In genomic region chr4:43742637-43743036, GRCm38 (mm10) we compare ENCODE assay signal across 31 mouse cellular contexts. TPM values are rescaled to one million over a fixed set of nuclear protein-coding genes. Genes with fewer than 3 reads are reported as not detected.
DNase-seq lines count a peak whose midpoint lies in the region; TF ChIP-seq lines count a peak whose summit lies in the region.
"Had no signal": no experiment of that assay in that cellular context is flagged by ENCODE, and none has a peak within 500 bp of the region (broad histone marks: within the 10 kb centered on the region; RNA-seq: fewer than 3 reads in every experiment).

No protein-coding gene starts in this region.

- H3K4me2 ChIP-seq in CH12.LX (ENCODE audit: insufficient read depth, low read depth, poor library complexity, severe bottlenecking) = peak overlapping the region; percentile 22; the same call in 1 of the 2 replicates
- H3K4me2 ChIP-seq: forebrain, embryonic 13.5 days; heart, embryonic 13.5 days; hindbrain, embryonic 12.5 days; hindbrain, embryonic 15.5 days had no signal

- no peak overlapping the region for H3K27ac ChIP-seq in CH12.LX (ENCODE audit: insufficient read depth, low read depth)
- H3K27ac ChIP-seq in brown adipose tissue, adult 24 weeks (replicated peaks; ENCODE audit: low read depth, low read length) = peak overlapping the region; percentile 59; the same call in 1 of the 2 replicates
- H3K27ac ChIP-seq: forebrain, embryonic 13.5 days; heart, embryonic 13.5 days; hindbrain, embryonic 12.5 days; hindbrain, embryonic 15.5 days had no signal

- TF ChIP-seq RAD21 in CH12.LX (IDR thresholded peaks at IDR 0.05; ENCODE audit: low read depth, low read length) = no peak

- no peak for TF ChIP-seq POLR2A in CH12.LX (IDR thresholded peaks at IDR 0.05; ENCODE audit: low read depth, low read length)

- peak; percentile 78 for DNase-seq in heart, adult 11 months
- no peak for DNase-seq in heart, postnatal 25 days (ENCODE audit: low spot score)
- DNase-seq in CH12.LX (ENCODE audit: extremely low read depth) = no peak
- DNase-seq in kidney, postnatal 14 days = no peak
- DNase-seq: adrenal gland, adult 8-10 months; adrenal gland, postnatal 25 days; cerebellum, adult 18-20 months; cerebellum, adult 9-10 months; cerebellum, postnatal 14 days; gastrocnemius, postnatal 25 days; kidney, adult 2 months had no signal

- TF ChIP-seq CTCF in CH12.LX (conservative IDR thresholded peaks at IDR 0.05 in 1 of 2, IDR thresholded peaks at IDR 0.05 in 1 of 2; ENCODE audit: low read depth in 2 of 2, low read length in 2 of 2) (no peak), E14TG2a.4 (conservative IDR thresholded peaks at IDR 0.05; ENCODE audit: low read length) (no peak)

- no peak overlapping the region for H3K9ac ChIP-seq in CH12.LX (ENCODE audit: insufficient read depth, low read depth)
- H3K9ac ChIP-seq: forebrain, embryonic 13.5 days; hindbrain, embryonic 12.5 days; hindbrain, embryonic 15.5 days had no signal

- dilution Hi-C loops in CH12.LX (cut with MboI; ENCODE audit: extremely low pct_ligation_motif_present, extremely low pct_unique_long_range_greater_than_20kb, low sequenced_read_pairs) = no loop called here

- TF ChIP-seq EP300 in CH12.LX (IDR thresholded peaks at IDR 0.05; ENCODE audit: low read length) = no peak

- H3K4me3 ChIP-seq in CH12.LX (replicated peaks in 1 of 3; ENCODE audit: low read depth in 2 of 3, low read length in 2 of 3, poor library complexity in 1 of 3) (no peak overlapping the region), E14TG2a.4 (replicated peaks; ENCODE audit: low read length) (peak overlapping the region; percentile 23)
- no peak overlapping the region for H3K4me3 ChIP-seq in brown adipose tissue, adult 24 weeks (ENCODE audit: insufficient read depth, low read depth, low read length)
- H3K4me3 ChIP-seq: forebrain, embryonic 13.5 days; heart, embryonic 13.5 days; hindbrain, embryonic 12.5 days; hindbrain, embryonic 15.5 days had no signal

- H3K79me2 ChIP-seq in CH12.LX (replicated peaks; ENCODE audit: control insufficient read depth, extremely low read depth, insufficient read depth, poor library complexity, severe bottlenecking) = no peaks in the 10 kb centered on the region

- H3K4me1 ChIP-seq in CH12.LX (ENCODE audit: control insufficient read depth in 1 of 2, insufficient read depth in 2 of 2) = peaks cover 0 to 3% of the 10 kb centered on the region in 2 experiments; a peak in 1 of 4 replicates
- peaks cover 70% of the 10 kb centered on the region for H3K4me1 ChIP-seq in E14TG2a.4 (replicated peaks; ENCODE audit: low read depth, low read length)
- H3K4me1 ChIP-seq in brown adipose tissue, adult 24 weeks (ENCODE audit: control insufficient read depth, insufficient read depth, insufficient read length, low read length) = peaks cover 18% of the 10 kb centered on the region
- H3K4me1 ChIP-seq: forebrain, embryonic 13.5 days; hindbrain, embryonic 12.5 days; hindbrain, embryonic 15.5 days had no signal

- intact Hi-C loops in heart, postnatal 25 days (cut with DNase I) = loop anchor here (1.0 kb wide), 1 partner anchor 16 kb away; no protein-coding TSS in a partner anchor

- H3K27me3 ChIP-seq in CH12.LX (replicated peaks) (peaks cover 13% of the 10 kb centered on the region), E14TG2a.4 (ENCODE audit: insufficient read depth, low read length) (peaks cover 5% of the 10 kb centered on the region; the same call in 1 of the 2 replicates)
- H3K27me3 ChIP-seq: forebrain, embryonic 13.5 days; heart, embryonic 13.5 days; hindbrain, embryonic 12.5 days; hindbrain, embryonic 15.5 days had no signal

- H3K36me3 ChIP-seq in CH12.LX (replicated peaks in 1 of 2; ENCODE audit: control insufficient read depth in 1 of 2, insufficient read depth in 1 of 2, low read length in 1 of 2) (no peaks in the 10 kb centered on the region), E14TG2a.4 (ENCODE audit: insufficient read depth, low read length) (no peaks in the 10 kb centered on the region)
- H3K36me3 ChIP-seq: heart, embryonic 13.5 days; hindbrain, embryonic 12.5 days; hindbrain, embryonic 15.5 days had no signal

- in situ Hi-C loops in CH12.LX (cut with MboI; ENCODE audit: low pct_ligation_motif_present, low pct_unique_long_range_greater_than_20kb, low sequenced_read_pairs) = loop anchor here (25.0 kb wide), 1 partner anchor 245 kb away; the partner anchor contains the start of gene Ccin

- H3K9me3 ChIP-seq in CH12.LX (replicated peaks; ENCODE audit: low read length) (no peaks in the 10 kb centered on the region), E14TG2a.4 (ENCODE audit: low read length) (no peaks in the 10 kb centered on the region)
- H3K9me3 ChIP-seq: forebrain, embryonic 13.5 days; heart, embryonic 13.5 days; hindbrain, embryonic 12.5 days; hindbrain, embryonic 15.5 days had no signal

TF ChIP-seq in CH12.LX, 34 proteins besides CTCF, POLR2A, EP300 and RAD21:
- TF ChIP-seq JUN (IDR thresholded peaks at IDR 0.05; ENCODE audit: insufficient read depth, low read depth, low read length) = no peak
- no peak for TF ChIP-seq ZC3H11A (IDR thresholded peaks at IDR 0.05; ENCODE audit: low read depth, low read length)
- TF ChIP-seq MYC (IDR thresholded peaks at IDR 0.05; ENCODE audit: low read depth, low read length) = no peak
- no peak for TF ChIP-seq ZNF384 (IDR thresholded peaks at IDR 0.05; ENCODE audit: low read depth, low read length)
- TF ChIP-seq MEF2A (IDR thresholded peaks at IDR 0.05; ENCODE audit: borderline replicate concordance, low read depth, low read length) = no peak
- no peak for TF ChIP-seq CHD2 (IDR thresholded peaks at IDR 0.05; ENCODE audit: low read length)
- no peak for TF ChIP-seq SIN3A (IDR thresholded peaks at IDR 0.05; ENCODE audit: low read length)
- no peak for TF ChIP-seq NRF1 (IDR thresholded peaks at IDR 0.05; ENCODE audit: low read depth, low read length)
- TF ChIP-seq JUND (conservative IDR thresholded peaks at IDR 0.05; ENCODE audit: low read depth, low read length) = no peak
- no peak for TF ChIP-seq SMC3 (IDR thresholded peaks at IDR 0.05; ENCODE audit: low read depth, low read length)
- no peak for TF ChIP-seq ZMIZ1 (IDR thresholded peaks at IDR 0.05; ENCODE audit: low read depth, low read length)
- TF ChIP-seq NELFE (IDR thresholded peaks at IDR 0.05; ENCODE audit: low read depth, low read length) = no peak
- TF ChIP-seq GABPA (IDR thresholded peaks at IDR 0.05; ENCODE audit: insufficient replicate concordance, low read depth, low read length) = no peak
- TF ChIP-seq KAT2A (IDR thresholded peaks at IDR 0.05; ENCODE audit: insufficient replicate concordance, low read length) = no peak
- no peak for TF ChIP-seq MAX (IDR thresholded peaks at IDR 0.05; ENCODE audit: low read length)
- no peak for TF ChIP-seq BHLHE40 (IDR thresholded peaks at IDR 0.05; ENCODE audit: low read depth, low read length)
- TF ChIP-seq POLR2AphosphoS2 (IDR thresholded peaks at IDR 0.05; ENCODE audit: low read depth, low read length) = no peak
- no peak for TF ChIP-seq CHD1 (IDR thresholded peaks at IDR 0.05; ENCODE audit: low read depth, low read length)
- no peak for TF ChIP-seq HCFC1 (IDR thresholded peaks at IDR 0.05; ENCODE audit: low read depth, low read length)
TF ChIP-seq in CH12.LX: peak in this region for 0.

RNA-seq across cellular contexts. Expression of gene Spaar, which starts 12.8 kb away (rescaled TPM):
- total RNA-seq in heart, postnatal 25 days (2021) = 1 to 10 TPM; 4.8 to 4.9 TPM
- not detected in 2 replicates for total RNA-seq in CH12.LX (2012; rRNA removed)
- not detected in 2 replicates for total RNA-seq in CH12.LX (2014; rRNA removed)
- polyA plus RNA-seq in CH12.LX (2012; ENCODE audit: insufficient read length, low read depth) = not detected in 2 replicates
- 1.9 and 2.8 TPM in 2 replicates for polyA plus RNA-seq in brown adipose tissue, adult 24 weeks (2012; ENCODE audit: insufficient read depth, insufficient read length, missing spikeins)
- total RNA-seq: granulocyte monocyte progenitor cell, adult 5-6 weeks; hematopoietic stem cell, adult 5-6 weeks had no signal
- polyA plus RNA-seq: CD4-positive, CD25-positive, alpha-beta regulatory T cell, adult 4 months; forebrain, embryonic 13.5 days had no signal

RNA-seq across cellular contexts. Expression of gene Hrct1, which starts 15.6 kb away (rescaled TPM):
- total RNA-seq in heart, postnatal 25 days (2021) = 1 to 10 TPM; 3.3 to 3.4 TPM
- total RNA-seq in CH12.LX (2012; rRNA removed) (not detected in 2 replicates), CH12.LX (2014; rRNA removed) (not detected in 2 replicates)
- not detected in 2 replicates for polyA plus RNA-seq in CH12.LX (2012; ENCODE audit: insufficient read length, low read depth)
- polyA plus RNA-seq in brown adipose tissue, adult 24 weeks (2012; ENCODE audit: insufficient read depth, insufficient read length, missing spikeins) = 4.7 and 5.0 TPM in 2 replicates
- total RNA-seq: granulocyte monocyte progenitor cell, adult 5-6 weeks; hematopoietic stem cell, adult 5-6 weeks had no signal
- polyA plus RNA-seq: activated CD4-positive, CD25-positive, alpha-beta regulatory T cell, adult 4 months; CD4-positive, CD25-positive, alpha-beta regulatory T cell, adult 4 months had no signal

RNA-seq across cellular contexts. Expression of gene Olfr159, which starts 28.2 kb away (rescaled TPM):
- not detected for total RNA-seq in heart, postnatal 25 days (2021)
- total RNA-seq in CH12.LX (2012; rRNA removed) (not detected in 2 replicates), CH12.LX (2014; rRNA removed) (not detected in 2 replicates)
- not detected in 2 replicates for polyA plus RNA-seq in CH12.LX (2012; ENCODE audit: insufficient read length, low read depth)
- polyA plus RNA-seq in brown adipose tissue, adult 24 weeks (2012; ENCODE audit: insufficient read depth, insufficient read length, missing spikeins) = not detected in 2 replicates
- total RNA-seq: adrenal gland, adult 8-10 months; adrenal gland, postnatal 25 days; gastrocnemius, adult 8-10 months; gastrocnemius, postnatal 25 days; granulocyte monocyte progenitor cell, adult 5-6 weeks; heart, postnatal 14 days; hematopoietic stem cell, adult 5-6 weeks had no signal
- polyA plus RNA-seq: activated CD4-positive, CD25-positive, alpha-beta regulatory T cell, adult 4 months; brain, embryonic 14.5 days; C2C12; CD4-positive, CD25-positive, alpha-beta regulatory T cell, adult 4 months; embryonic facial prominence, embryonic 11.5 days; embryonic facial prominence, embryonic 14.5 days; forebrain, embryonic 13.5 days; forebrain, embryonic 16.5 days; heart, embryonic 13.5 days; heart, embryonic 16.5 days; hindbrain, embryonic 12.5 days; hindbrain, embryonic 15.5 days; intestine, embryonic 14.5 days; intestine, postnatal 0 days; kidney, adult 2 months had no signal

RNA-seq across cellular contexts. Expression of gene Olfr71, which starts 32.6 kb away (rescaled TPM):
- total RNA-seq in heart, postnatal 25 days (2021) = not detected
- total RNA-seq in CH12.LX (2012; rRNA removed) (not detected in 2 replicates), CH12.LX (2014; rRNA removed) (not detected in 2 replicates)
- polyA plus RNA-seq in CH12.LX (2012; ENCODE audit: insufficient read length, low read depth) = not detected in 2 replicates
- polyA plus RNA-seq in brown adipose tissue, adult 24 weeks (2012; ENCODE audit: insufficient read depth, insufficient read length, missing spikeins) = not detected in 2 replicates
- total RNA-seq: adrenal gland, adult 8-10 months; adrenal gland, postnatal 25 days; gastrocnemius, adult 8-10 months; gastrocnemius, postnatal 25 days; granulocyte monocyte progenitor cell, adult 5-6 weeks; heart, postnatal 14 days; hematopoietic stem cell, adult 5-6 weeks had no signal
- polyA plus RNA-seq: brain, embryonic 14.5 days; C2C12; CD4-positive, CD25-positive, alpha-beta regulatory T cell, adult 4 months; embryonic facial prominence, embryonic 11.5 days; forebrain, embryonic 13.5 days; forebrain, embryonic 16.5 days; heart, embryonic 13.5 days; heart, embryonic 16.5 days; hindbrain, embryonic 12.5 days; hindbrain, embryonic 15.5 days; intestine, embryonic 14.5 days; intestine, postnatal 0 days; kidney, adult 2 months had no signal

RNA-seq across cellular contexts. Expression of gene Olfr70, which starts 42.0 kb away (rescaled TPM):
- total RNA-seq in heart, postnatal 25 days (2021) = not detected
- total RNA-seq in CH12.LX (2012; rRNA removed) (not detected in 2 replicates), CH12.LX (2014; rRNA removed) (not detected in 2 replicates)
- not detected in 2 replicates for polyA plus RNA-seq in CH12.LX (2012; ENCODE audit: insufficient read length, low read depth)
- polyA plus RNA-seq in brown adipose tissue, adult 24 weeks (2012; ENCODE audit: insufficient read depth, insufficient read length, missing spikeins) = not detected in 2 replicates
- total RNA-seq: adrenal gland, adult 8-10 months; adrenal gland, postnatal 25 days; gastrocnemius, adult 8-10 months; gastrocnemius, postnatal 25 days; granulocyte monocyte progenitor cell, adult 5-6 weeks; heart, postnatal 14 days; hematopoietic stem cell, adult 5-6 weeks had no signal
- polyA plus RNA-seq: activated CD4-positive, CD25-positive, alpha-beta regulatory T cell, adult 4 months; brain, embryonic 14.5 days; C2C12; CD4-positive, CD25-positive, alpha-beta regulatory T cell, adult 4 months; embryonic facial prominence, embryonic 11.5 days; embryonic facial prominence, embryonic 14.5 days; forebrain, embryonic 13.5 days; forebrain, embryonic 16.5 days; heart, embryonic 13.5 days; heart, embryonic 16.5 days; hindbrain, embryonic 12.5 days; hindbrain, embryonic 15.5 days; intestine, embryonic 14.5 days; intestine, postnatal 0 days; kidney, adult 2 months had no signal

Comparison
In these comparisons a context has a peak if more than half of its experiments do, and no peak if none do; other contexts are left out.
1. RNA of gene Spaar, which starts 12.8 kb away (total RNA-seq): 4.8 to 4.9 TPM in heart, postnatal 25 days; not detected in CH12.LX; every median in the first group is over 4 times any median in the second.
2. RNA of gene Hrct1, which starts 15.6 kb away (total RNA-seq): 3.3 to 3.4 TPM in heart, postnatal 25 days; not detected in CH12.LX; every median in the first group is over 4 times any median in the second.